Mouse (Mus musculus): ENCODE results near the gene Cecr2.
"Not testable (repeated sequence)": the region's sequence is repeated elsewhere in the genome, so short reads cannot be mapped to it uniquely, and the experiment has no call there.

Gene Cecr2

DNA sequence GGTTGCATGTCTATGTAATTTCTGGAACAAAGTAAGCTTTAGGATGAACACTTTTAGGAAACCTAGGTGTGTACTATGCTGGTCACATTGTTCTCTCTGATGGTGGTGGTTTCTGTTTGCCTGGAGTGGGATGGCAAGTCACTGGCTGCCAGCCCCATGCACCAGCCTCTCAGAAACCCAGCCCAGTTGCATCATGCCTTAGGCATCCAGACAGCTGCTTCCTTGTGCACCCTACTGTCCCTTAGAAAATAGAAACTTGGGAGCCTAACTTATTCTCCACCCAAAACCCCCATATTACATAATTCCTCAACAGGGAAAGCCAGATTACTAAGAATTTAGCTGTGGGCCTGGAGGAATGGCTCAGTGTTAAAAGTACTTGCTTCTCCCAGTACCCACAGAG is 105.9 kb downstream of the Cecr2 start:
- no peak for DNase-seq (ENCODE audit: low read depth, low spot score)

DNA sequence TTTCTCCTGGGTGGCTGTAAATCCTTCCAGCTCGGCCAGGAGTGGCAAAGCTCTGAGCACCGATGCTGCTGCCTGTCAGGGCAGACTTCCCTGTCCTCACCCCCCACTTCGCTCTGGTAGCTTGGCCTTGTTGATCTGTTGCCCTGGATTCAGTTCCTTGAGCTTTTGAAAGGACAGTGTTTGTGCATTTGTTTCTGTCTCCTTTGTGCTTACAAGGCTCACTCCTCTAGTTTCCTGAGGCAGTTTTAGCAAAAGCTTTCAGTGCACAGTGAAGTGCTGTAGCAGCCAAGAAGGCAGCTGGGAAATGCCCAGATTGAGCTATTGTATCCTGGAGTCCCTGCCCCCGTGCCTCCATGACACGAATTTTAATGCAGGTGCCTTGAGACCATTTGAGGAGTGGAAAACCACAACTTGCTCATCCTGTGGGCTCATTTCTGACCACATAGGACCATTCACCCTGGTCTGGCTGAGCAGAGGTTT is 107.0 kb downstream of the Cecr2 start, which contains the start of gene Slc25a18:
Gene Slc25a18, plus strand, starts transcription at position 430 of the 480 bp plus-strand sequence.
- DNase-seq (ENCODE audit: low read depth, low spot score): no peak

DNA sequence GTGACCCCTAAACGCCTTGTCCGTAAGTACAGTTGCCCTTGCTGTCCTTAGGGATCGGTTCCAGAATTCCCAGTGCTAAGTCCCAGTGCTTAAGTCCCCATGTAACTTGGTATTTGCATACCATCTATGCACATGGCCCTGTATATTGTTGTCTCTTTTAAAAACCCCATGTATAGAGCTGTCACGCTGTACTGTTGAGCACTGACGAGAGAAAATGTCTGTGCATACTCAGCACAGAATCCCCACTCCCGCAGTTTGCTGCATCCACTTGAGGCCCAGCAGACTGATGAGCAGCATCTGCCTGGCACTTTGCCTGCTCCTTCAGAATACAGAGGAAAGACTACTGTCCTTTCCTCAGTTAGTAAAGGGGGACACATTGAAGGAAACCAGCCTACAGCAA is 107.6 kb downstream of the Cecr2 start:
- DNase-seq (ENCODE audit: low read depth, low spot score): no peak

DNA sequence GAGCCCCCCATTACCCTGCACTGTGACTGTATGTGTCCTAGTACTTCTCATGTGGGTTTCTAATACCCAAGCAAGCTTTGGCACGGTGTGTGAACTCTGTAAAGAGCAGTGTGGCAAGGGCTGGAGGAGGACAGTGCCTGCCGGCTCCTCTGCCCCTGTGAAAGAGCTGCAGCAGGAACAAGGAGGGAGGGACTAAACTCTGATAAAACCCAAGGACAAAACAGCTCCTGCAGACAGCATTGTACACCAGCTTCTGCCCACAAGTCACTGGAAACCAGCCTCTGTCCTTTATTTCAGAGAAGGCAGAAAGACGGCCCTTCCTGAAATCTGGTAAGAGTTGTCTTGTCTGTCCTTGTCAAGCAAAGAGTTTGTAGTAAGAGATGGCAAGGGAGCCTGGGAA is 110.1 kb downstream of the Cecr2 start:
- no peak for DNase-seq (ENCODE audit: low read depth, low spot score)

DNA sequence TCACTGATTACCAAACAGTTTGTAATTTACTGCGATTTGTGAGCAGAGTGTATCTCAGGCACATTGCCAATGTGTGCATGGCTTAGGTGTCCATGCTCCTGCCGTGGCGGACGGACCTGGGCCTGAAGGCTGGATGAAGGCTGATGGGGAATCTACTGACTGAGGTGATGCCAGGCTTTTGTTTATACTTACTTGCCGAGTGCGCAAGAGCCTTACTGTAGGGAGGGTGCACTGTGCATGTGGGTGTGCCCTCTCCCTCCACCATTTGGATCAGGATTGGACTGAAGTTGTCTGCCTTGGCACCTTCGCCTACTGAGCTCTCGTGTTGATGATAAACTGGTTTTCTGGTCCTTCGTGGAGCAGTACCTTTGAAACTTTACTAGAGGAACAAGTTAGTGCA is 111.4 kb downstream of the Cecr2 start:
- DNase-seq (ENCODE audit: low read depth, low spot score): no peak

DNA sequence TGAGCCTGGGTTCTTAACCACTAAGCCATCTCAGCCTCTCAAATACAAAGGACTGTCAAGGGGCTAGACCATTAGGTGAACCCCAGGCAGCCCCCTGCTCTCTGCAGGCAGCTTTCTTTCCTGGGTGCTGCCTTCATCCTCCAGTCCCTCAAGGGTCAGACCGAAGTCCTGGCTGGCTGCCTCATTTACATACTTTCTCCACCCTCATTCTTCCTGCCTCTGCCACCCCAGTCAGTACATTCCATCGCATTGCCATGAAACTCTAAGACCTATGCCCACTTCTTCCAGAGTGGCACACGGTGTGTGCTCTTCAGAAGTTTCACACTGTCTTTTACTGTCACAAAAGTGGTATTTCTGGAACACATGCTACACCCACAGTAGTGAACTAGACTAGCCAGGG is 112.1 kb downstream of the Cecr2 start:
- DNase-seq (ENCODE audit: low read depth, low spot score): no peak

DNA sequence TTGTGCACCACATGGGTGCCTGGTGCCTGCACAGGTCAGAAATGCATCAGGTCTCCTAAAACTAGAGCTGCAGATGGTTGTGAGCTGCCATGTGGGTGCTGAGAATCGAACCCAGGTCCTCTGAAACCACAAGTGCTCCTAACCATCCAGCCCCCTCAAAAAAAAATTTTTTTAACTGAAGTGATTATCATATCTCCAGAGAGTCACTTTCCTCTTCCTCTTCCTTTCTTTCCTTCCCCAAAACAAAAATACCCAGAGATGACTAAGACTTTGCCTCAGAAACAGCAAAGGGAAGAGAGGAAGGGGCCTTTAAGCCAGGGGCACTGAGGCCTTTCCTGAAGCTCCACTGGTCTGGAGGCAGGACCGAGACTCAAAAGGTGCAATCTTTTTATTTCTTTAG is 116.8 kb downstream of the Cecr2 start:
- no peak for DNase-seq (ENCODE audit: low read depth, low spot score)

DNA sequence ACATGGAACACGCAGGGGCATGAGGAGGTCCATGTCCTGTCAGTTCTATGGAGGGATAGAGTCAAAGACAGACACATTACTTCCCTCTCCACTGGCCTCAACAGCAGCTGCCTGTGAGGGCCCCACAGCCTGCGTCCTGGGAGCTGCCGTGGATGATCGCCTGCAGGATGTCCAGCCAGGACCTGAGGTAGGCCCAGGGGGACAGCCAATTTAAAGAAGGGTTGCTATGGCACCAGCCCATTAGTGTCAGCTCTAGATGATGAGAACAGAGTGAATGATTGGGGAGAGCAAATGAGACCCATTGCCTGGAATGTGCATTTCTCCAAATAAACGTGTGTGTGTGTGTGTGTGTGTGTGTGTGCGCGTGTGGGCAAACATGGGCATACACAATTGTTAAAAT is 118.2 kb downstream of the Cecr2 start:
- no peak for DNase-seq (ENCODE audit: low read depth, low spot score)

DNA sequence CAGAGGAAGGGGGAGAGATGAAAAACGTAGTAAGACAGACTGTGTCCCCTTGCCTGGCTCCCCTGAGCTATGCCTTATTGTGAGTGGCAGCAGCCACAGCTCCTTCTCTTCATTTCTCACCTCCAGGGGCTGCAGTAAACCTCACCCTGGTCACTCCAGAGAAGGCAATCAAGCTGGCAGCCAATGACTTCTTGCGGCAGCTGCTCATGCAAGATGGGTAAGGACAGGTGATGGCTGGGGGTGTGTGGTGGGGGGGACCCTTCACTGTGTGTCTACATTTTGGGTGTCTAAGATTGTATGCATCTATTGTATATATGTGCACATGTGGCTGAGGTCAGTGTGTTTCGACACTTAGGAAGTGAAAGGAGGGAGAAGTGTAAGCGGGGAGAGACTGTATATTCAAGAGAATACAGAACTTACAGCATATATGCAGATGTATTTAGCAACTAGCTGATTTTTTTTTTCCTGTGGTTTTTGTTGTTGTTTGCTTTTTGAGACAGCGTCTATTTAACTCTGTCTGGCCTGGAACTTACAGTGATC is 122.0 kb downstream of the Cecr2 start:
- no peak for DNase-seq (ENCODE audit: low read depth, low spot score)

DNA sequence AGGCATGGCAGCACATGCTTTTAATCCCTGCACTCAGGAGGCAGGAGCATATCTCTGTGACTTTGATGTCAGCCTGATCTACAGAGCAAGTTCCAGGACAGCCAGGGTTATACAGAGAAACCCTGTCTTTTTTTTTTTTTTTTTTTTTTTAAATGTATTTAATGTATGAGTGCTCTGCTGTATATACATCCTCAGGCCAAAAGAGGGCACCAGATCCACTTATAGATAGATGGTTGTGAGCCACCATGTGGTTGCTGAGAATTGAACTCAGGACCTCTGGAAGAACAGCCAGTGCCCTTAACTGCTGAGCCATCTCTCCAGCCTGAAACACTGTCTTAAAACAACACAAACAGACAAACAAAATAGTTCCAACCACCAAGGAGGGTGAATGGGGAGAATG is 122.7 kb downstream of the Cecr2 start:
- peak; percentile 73 for DNase-seq (ENCODE audit: low read depth, low spot score)

DNA sequence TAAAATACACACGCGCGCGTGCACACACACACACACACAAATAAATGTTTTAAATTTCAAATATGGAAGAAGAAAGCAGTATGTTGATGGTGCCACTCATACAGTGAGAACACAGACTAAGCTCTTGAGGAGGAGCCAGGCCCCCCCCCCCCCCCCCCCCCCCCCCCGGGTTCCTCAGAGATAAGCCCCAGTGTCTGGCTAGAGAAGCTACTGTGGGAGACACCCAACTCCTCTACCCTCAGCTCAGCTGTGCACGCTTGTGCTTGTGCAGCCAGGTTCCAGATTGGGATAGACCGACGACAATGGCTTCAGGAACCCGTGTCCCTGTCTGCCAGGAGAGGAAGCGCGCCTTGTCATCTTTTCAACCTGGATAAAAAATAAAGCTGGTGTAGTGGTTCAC is 124.0 kb downstream of the Cecr2 start:
- DNase-seq (ENCODE audit: low read depth, low spot score): no peak

DNA sequence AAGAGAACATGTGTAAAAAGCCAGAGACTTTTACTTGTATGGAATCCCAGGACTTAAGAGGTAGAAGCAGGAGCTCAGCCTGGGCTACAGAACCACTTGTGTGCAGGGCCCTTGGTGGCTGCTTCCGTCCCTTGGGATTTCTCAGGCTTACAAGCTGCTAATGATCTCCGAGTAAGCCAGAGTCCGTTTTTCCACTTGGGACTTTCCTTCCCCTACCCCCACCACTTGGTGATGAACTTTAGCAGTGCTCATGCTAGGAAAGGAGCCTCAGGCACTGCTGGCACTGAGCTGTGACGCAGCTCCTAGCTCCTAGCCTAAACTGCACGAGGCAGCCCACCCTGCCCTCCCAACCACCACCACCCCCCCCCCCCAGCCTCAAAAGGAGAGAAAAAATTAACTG is 124.5 kb downstream of the Cecr2 start:
- no peak for DNase-seq (ENCODE audit: low read depth, low spot score)

DNA sequence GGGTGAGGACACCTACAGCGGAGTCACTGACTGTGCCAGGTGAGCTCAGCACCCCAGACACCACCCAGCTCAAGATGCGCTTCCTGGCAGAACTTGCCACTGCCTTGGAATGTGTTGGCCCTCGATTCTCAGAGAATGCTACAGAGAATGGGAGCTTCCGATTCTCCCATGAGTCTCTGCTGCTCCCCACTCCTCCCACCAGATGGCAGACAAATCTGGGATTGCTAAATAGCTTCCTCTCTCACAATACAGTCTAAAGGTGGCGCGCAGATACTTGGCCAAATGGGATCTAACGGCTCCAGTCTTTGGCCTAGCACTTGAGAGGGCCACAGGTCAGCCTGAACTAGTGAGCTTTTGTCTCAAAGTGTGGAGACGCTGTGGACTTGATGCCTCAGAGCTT is 126.8 kb downstream of the Cecr2 start:
- no peak for DNase-seq (ENCODE audit: low read depth, low spot score)

DNA sequence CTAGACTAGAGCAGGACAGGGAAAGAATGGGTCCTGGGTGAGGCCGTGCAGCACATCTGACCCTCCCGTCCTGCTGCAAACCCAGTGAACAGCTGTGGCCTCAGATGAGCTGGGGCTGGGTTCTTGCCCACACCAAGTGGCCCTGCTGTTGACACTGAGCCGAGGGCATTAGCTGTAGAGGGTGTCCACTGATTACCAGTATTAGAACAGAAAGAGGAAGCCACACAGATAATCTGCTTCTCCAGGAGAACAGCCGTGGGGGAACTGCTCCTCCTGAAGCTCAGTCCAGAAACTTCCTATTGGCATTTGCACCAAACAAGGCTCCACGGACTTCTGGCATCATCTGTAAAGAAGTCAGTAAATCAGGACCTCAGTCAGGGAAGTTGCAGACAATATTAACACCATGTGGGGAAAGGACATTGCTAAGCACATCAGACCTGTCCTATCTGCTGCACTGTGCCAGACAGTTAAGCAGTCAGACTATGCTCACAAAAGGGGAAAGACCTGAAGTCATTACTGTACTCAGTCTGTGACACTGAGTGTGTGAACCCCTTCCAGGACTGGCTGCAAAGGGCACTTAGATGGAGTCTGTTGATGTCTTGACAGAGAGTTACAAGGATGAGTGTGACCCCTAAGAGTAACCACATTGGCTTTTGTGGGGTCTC is 129.4 kb downstream of the Cecr2 start:
- no peak for DNase-seq (ENCODE audit: low read depth, low spot score)

DNA sequence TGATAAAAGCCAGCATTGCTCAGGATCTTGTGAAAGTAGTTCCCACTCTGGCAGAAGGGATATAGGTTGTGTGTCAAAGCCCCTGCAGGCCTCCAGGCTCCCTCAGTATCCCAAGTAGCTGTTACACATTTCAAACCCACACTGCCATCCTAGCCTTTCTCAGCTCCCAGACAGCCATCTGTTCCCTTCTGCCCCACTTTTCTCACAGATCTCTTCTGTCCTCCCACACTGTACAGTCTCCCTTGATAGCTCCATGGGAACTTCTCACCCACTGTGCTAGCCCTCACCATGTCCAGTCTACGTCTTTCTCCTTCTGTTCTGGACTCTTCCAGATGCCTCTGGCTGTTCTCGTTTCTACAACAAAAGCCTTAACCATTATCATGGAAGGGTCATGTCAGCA is 129.9 kb downstream of the Cecr2 start:
- no peak for DNase-seq (ENCODE audit: low read depth, low spot score)

DNA sequence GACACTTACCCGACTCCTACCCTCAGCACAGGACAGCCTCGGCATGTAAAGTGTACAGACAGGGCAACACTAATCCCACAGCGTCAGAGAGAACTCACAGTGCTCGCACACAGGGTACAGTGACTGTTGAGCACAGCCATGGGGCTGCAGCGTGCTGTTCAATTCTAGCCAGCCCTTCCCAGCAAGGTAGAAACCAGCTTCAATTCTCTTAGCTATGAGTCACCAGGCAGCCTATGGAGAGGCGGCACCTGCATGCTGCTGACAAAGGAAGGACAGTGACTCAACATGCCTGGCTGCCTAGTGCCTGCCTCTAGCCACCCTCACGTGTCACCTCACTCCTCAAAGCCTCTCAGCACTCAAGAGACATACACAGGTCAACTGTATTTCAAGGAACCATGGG is 131.8 kb downstream of the Cecr2 start:
- no peak for DNase-seq (ENCODE audit: low read depth, low spot score)

DNA sequence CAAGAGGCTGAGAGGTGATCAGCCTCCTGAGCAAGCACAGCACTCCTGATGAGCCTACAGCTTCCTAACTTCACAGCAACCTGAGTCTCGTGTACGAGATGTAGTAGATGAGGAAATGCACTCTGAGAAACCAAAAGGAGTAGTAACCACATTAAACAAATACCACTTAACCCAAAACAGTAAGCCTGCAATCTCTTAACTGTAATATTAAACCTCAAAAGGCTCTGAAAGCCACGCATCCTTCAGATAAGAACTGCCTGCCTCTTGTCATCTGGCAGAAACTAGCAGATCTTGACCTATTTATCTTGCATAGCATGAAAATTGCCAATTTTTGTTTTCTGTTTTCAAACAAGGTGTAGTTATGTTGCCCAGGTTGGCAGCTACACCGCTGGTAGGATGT is 132.7 kb downstream of the Cecr2 start:
- DNase-seq (ENCODE audit: low read depth, low spot score): no peak

DNA sequence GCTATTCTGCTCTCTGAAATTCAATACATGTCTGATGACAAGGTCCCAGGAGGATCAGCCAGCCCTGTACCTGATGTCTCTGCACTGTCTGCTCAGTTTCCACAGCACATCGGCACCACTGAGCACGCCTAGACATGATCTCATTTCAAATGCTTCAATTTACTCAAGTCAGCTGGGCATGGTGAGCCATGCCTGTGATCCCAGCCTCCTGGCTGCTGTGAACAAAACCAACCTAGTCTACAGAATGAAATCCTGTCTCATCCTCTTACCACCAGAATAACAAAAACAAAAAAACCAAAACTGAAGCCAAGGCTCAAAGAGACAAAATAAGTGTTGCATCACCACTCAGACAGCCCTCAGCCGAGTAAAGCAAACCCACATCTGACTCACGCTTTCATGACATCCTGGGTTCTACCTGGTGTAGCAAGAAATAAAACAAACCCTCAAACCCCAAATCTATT is 133.4 kb downstream of the Cecr2 start:
- DNase-seq (ENCODE audit: low read depth, low spot score): no peak

DNA sequence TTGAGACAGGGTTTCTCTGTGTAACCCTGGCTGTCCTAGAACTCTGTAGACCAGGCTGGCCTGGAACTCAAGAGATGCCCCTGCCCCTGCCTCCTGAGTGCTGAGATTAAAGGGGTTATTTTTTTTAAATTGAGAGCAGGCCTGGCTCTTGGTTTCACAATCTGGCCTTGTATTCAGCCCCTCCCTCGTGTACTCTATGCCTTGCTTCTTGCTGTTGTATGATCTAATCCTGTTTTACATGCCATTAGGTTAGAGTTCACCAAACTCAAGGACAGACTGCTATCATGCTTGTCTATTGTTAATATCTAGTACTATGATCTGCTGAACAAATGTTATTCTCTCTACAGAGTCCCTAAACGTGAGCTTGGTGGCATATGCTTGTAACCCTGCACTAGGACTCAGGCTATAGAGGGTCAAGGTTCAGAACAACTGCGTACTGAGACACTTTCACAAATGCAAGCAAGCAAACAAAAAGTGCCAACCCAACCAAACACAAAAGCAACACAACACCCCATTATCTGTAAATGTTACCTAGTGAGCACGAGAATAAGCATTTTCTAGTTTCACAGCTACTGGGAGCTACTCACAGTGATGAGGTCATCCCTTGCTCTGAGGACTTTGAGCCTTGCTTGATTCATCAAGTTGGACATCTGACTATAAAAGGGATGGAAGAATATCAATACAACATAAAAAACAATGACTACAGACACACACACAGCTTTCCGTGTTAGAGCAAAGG is 141.0 kb downstream of the Cecr2 start:
- no peak for DNase-seq (ENCODE audit: low read depth, low spot score)

DNA sequence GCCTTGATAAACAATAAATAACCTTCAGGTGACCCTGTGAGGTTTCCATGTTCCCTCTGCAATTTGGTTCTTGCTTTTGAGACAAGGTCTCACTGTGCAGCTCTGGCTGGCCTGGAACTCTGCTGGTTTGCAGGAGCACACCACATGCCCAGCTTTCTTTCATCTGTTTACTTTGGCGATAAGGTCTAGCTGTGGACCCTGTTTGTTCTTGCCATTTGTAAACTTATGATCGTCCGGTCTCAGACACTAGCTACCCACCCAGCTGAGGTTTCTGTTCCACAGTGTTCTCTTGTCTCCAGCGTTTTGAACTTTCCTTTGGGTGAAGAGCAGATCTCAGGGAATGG is 141.5 kb downstream of the Cecr2 start:
- no peak for DNase-seq (ENCODE audit: low read depth, low spot score)

DNA sequence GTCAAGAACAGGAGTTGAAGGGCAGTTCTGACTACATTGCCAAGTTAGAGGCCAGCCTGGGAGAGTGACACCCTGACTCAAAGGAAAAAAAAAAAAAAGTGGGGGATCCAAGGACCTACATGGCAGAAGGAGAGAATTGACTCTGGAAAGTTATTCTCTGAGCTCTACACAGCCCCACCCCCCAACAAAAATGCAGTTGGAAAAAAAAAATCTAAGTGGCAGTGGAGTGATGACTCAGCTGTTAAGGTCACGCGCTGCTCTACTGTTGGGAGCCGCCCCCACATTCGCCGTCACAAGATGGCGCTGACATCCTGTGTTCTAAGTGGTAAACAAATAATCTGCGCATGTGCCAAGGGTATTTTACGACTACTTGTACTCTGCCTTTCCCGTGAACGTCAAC is 145.8 kb downstream of the Cecr2 start:
- not testable (repeated sequence) for DNase-seq (ENCODE audit: low read depth, low spot score)

DNA sequence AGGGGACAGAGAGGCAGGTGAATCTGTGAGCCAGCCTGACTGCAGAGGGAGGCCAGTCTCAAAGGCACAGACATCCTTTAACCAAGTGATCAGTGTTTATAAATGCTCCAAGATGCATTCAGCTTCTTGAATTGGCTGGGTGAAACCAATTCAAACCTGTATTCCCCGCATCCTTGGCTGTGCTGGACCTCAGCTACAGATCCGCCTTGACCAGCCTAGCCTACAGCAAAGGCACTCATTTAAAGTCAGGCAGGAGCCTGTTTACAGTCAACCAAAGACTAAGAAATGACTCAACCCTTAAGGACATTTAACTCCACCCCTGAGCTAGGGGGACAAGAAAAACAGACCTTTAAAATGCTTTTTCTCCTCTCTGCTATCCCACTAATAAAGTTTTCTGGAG is 153.1 kb downstream of the Cecr2 start:
- DNase-seq (ENCODE audit: low read depth, low spot score): no peak

DNA sequence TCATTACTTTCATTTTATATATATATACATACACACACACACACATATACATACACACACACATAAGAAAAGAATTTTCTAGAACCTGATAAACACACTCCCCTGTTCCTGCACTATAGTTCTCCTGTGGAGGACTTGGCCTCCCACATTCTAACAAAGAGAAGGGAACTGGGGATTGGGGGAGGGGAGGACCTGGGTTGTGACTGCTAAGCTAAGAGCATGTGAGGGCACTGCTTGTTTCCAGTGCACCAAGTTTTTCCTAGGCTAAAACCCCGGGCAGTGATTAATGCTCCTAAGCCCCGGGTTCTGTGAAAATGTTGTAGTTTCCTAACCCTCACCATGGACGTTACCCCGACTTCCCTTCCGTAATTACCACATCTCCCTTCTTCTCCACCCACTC is 154.0 kb downstream of the Cecr2 start:
- no peak for DNase-seq (ENCODE audit: low read depth, low spot score)
